Mouse (Mus musculus): Measurements from ENCODE around the gene Igdcc4. TPM values are rescaled to one million over a fixed set of nuclear protein-coding genes. Genes with fewer than 3 reads are reported as not detected.

The Igdcc4 gene
- total and polyA plus RNA-seq, 3 experiments, result 7.3 to 12.4 (median 10.2) TPM

- TF ChIP-seq EP300 (IDR thresholded peaks at IDR 0.05; ENCODE audit: insufficient read depth, low read depth, low read length), result no peak
- peak; percentile 44 for TF ChIP-seq CTCF (IDR thresholded peaks at IDR 0.05)
- no peak for TF ChIP-seq POLR2A (IDR thresholded peaks at IDR 0.05; ENCODE audit: insufficient read depth, low read depth, low read length)
- H3K27ac ChIP-seq, result no peak overlapping the region
- intact Hi-C loops (cut with DNase I), result loop anchor here (10.0 kb wide), 1 partner anchor 143 kb away; no protein-coding TSS in a partner anchor
- no peaks in the 10 kb centered on the region for H3K79me2 ChIP-seq (replicated peaks; ENCODE audit: control insufficient read depth, insufficient read depth, low read length)
- H3K4me3 ChIP-seq, result no peak overlapping the region
- H3K27me3 ChIP-seq (ENCODE audit: control insufficient read depth, insufficient read depth, low read length), result no peaks in the 10 kb centered on the region
- DNase-seq, result peak in 1 of 2 experiments; percentile 26
- WGBS, result 28% methylated on average over 25 of the region's 25 CpGs
- H3K36me3 ChIP-seq (ENCODE audit: control insufficient read depth, insufficient read depth, low read length), result no peaks in the 10 kb centered on the region
- H3K9ac ChIP-seq (ENCODE audit: low read depth, low read length), result no peak overlapping the region
- H3K4me1 ChIP-seq (ENCODE audit: control insufficient read depth, insufficient read depth, low read length), result no peaks in the 10 kb centered on the region
Measured at GRCm38 (mm10) chr9:65128123-65128815, 27.0 kb downstream of the Igdcc4 start.

DNA sequence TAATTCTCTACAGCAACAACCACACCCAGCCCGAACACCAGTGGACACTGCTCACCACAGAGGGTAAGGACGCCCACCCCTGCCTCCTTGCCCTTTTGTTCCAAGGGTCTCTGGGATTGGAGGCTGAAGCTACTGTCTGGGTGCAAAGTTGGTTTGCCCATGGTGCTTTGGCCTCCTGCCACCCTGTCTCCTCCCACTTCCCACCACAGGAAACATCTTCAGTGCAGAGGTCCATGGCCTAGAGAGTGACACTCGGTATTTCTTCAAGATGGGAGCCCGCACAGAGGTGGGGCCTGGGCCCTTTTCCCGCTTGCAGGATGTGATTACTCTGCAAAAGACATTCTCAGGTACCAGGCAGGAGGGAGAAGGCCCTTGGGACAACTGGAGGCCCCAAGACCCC lies 30.4 kb downstream of the Igdcc4 start:
- intact Hi-C loops (cut with DNase I), result loop anchor here (2.0 kb wide), 2 partner anchors 33 to 151 kb away; no protein-coding TSS in a partner anchor
- H3K27ac ChIP-seq, result no peak overlapping the region
- H3K27me3 ChIP-seq (ENCODE audit: control insufficient read depth, insufficient read depth, low read length), result no peaks in the 10 kb centered on the region
- no peak overlapping the region for H3K9ac ChIP-seq (ENCODE audit: low read depth, low read length)
- WGBS, result 68% methylated on average over 5 of the region's 5 CpGs
- H3K79me2 ChIP-seq (replicated peaks; ENCODE audit: control insufficient read depth, insufficient read depth, low read length), result no peaks in the 10 kb centered on the region
- no peaks in the 10 kb centered on the region for H3K36me3 ChIP-seq (ENCODE audit: control insufficient read depth, insufficient read depth, low read length)
- no peak overlapping the region for H3K4me3 ChIP-seq
- no peaks in the 10 kb centered on the region for H3K4me1 ChIP-seq (ENCODE audit: control insufficient read depth, insufficient read depth, low read length)
- DNase-seq, result no peak
- TF ChIP-seq EP300 (IDR thresholded peaks at IDR 0.05; ENCODE audit: insufficient read depth, low read depth, low read length), result no peak
- no peak for TF ChIP-seq CTCF (IDR thresholded peaks at IDR 0.05)

GRCm38 (mm10) chr9:65133739-65134138 lies 32.5 kb downstream of the Igdcc4 start:
- intact Hi-C loops (cut with DNase I), result loop anchor here (1.0 to 2.0 kb wide), 3 partner anchors 31 to 149 kb away; no protein-coding TSS in a partner anchor
- DNase-seq, result peak; percentile 60 to 79
- no peaks in the 10 kb centered on the region for H3K79me2 ChIP-seq (replicated peaks; ENCODE audit: control insufficient read depth, insufficient read depth, low read length)
- 3% methylated on average over 10 of the region's 10 CpGs for WGBS
- no peak overlapping the region for H3K4me3 ChIP-seq
- no peak overlapping the region for H3K9ac ChIP-seq (ENCODE audit: low read depth, low read length)
- H3K4me1 ChIP-seq (ENCODE audit: control insufficient read depth, insufficient read depth, low read length), result no peaks in the 10 kb centered on the region
- no peaks in the 10 kb centered on the region for H3K36me3 ChIP-seq (ENCODE audit: control insufficient read depth, insufficient read depth, low read length)
- no peaks in the 10 kb centered on the region for H3K27me3 ChIP-seq (ENCODE audit: control insufficient read depth, insufficient read depth, low read length)
- H3K27ac ChIP-seq, result no peak overlapping the region
- TF ChIP-seq CTCF (IDR thresholded peaks at IDR 0.05) (peak; percentile 73), POLR2A (IDR thresholded peaks at IDR 0.05; ENCODE audit: insufficient read depth, low read depth, low read length) (no peak), EP300 (IDR thresholded peaks at IDR 0.05; ENCODE audit: insufficient read depth, low read depth, low read length) (0 out of 2 replicates have a peak, but pooled peaks have one; percentile 24)

- 83% methylated on average over 4 of the region's 4 CpGs for WGBS
- intact Hi-C loops (cut with DNase I), result no loop called here
- Histone ChIP-seq H3K4me3 (no peak overlapping the region), H3K79me2 (replicated peaks; ENCODE audit: control insufficient read depth, insufficient read depth, low read length) (no peaks in the 10 kb centered on the region), H3K36me3 (ENCODE audit: control insufficient read depth, insufficient read depth, low read length) (no peaks in the 10 kb centered on the region), H3K27me3 (ENCODE audit: control insufficient read depth, insufficient read depth, low read length) (no peaks in the 10 kb centered on the region), H3K4me1 (ENCODE audit: control insufficient read depth, insufficient read depth, low read length) (no peaks in the 10 kb centered on the region), H3K27ac (no peak overlapping the region), H3K9ac (ENCODE audit: low read depth, low read length) (no peak overlapping the region)
- no peak for TF ChIP-seq CTCF (IDR thresholded peaks at IDR 0.05)
- no peak for TF ChIP-seq EP300 (IDR thresholded peaks at IDR 0.05; ENCODE audit: insufficient read depth, low read depth, low read length)
- no peak for TF ChIP-seq POLR2A (IDR thresholded peaks at IDR 0.05; ENCODE audit: insufficient read depth, low read depth, low read length)
- no peak for DNase-seq
Measured at GRCm38 (mm10) chr9:65135126-65135525, 33.8 kb downstream of the Igdcc4 start.

GRCm38 (mm10) chr9:65140491-65140890 lies 39.2 kb downstream of the Igdcc4 start:
- H3K27ac ChIP-seq, result no peak overlapping the region
- peak overlapping the region; percentile 62 for H3K4me3 ChIP-seq
- DNase-seq, result no peak
- 0 out of 2 replicates have a peak, but pooled peaks cover 2% of the 10 kb centered on the region for H3K4me1 ChIP-seq (ENCODE audit: control insufficient read depth, insufficient read depth, low read length)
- no peaks in the 10 kb centered on the region for H3K36me3 ChIP-seq (ENCODE audit: control insufficient read depth, insufficient read depth, low read length)
- intact Hi-C loops (cut with DNase I), result no loop called here
- H3K27me3 ChIP-seq (ENCODE audit: control insufficient read depth, insufficient read depth, low read length), result no peaks in the 10 kb centered on the region; the same call in 1 of the 2 replicates
- H3K79me2 ChIP-seq (replicated peaks; ENCODE audit: control insufficient read depth, insufficient read depth, low read length), result no peaks in the 10 kb centered on the region
- 8% methylated on average over 8 of the region's 8 CpGs for WGBS
- TF ChIP-seq CTCF (IDR thresholded peaks at IDR 0.05) (no peak), POLR2A (IDR thresholded peaks at IDR 0.05; ENCODE audit: insufficient read depth, low read depth, low read length) (no peak), EP300 (IDR thresholded peaks at IDR 0.05; ENCODE audit: insufficient read depth, low read depth, low read length) (no peak)
- no peak overlapping the region for H3K9ac ChIP-seq (ENCODE audit: low read depth, low read length)

DNA sequence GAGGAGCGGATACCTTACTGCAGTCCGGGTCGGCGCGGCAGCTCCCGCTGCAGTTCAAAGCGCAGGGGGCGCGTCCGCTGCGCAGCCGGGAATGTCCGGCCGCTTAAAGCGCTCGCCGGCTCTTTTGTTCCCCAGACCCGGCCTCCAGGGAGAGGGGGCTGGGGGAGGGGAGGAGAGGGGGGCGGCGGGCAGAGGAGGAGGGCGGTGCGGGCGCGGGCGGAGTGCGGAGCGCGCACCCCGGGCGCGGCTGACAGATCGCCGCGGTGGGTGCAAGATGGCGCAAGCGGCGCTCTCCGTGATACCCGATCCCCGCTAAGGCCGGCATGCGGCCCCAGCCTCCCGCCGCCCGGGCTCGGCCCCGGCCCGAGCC lies 39.6 kb downstream of the Igdcc4 start, which contains the start of gene Igdcc3:
TSS of gene Igdcc3 (plus strand) at position 254 of the 370 bp plus-strand sequence.
- peak within 1 kb of the TSS; percentile 62 for H3K4me3 ChIP-seq
- peak; percentile 48 to 57 for DNase-seq
- no peaks in the 10 kb centered on the region for H3K79me2 ChIP-seq (replicated peaks; ENCODE audit: control insufficient read depth, insufficient read depth, low read length)
- H3K27ac ChIP-seq, result no peak within 1 kb of the TSS
- 0 out of 2 replicates have a peak, but pooled peaks cover 2% of the 10 kb centered on the region for H3K4me1 ChIP-seq (ENCODE audit: control insufficient read depth, insufficient read depth, low read length)
- H3K36me3 ChIP-seq (ENCODE audit: control insufficient read depth, insufficient read depth, low read length), result no peaks in the 10 kb centered on the region
- TF ChIP-seq POLR2A (IDR thresholded peaks at IDR 0.05; ENCODE audit: insufficient read depth, low read depth, low read length) (no peak), EP300 (IDR thresholded peaks at IDR 0.05; ENCODE audit: insufficient read depth, low read depth, low read length) (no peak), CTCF (IDR thresholded peaks at IDR 0.05) (no peak)
- intact Hi-C loops (cut with DNase I), result no loop called here
- WGBS, result under 1% methylated on average over 45 of the region's 48 CpGs
- H3K27me3 ChIP-seq (ENCODE audit: control insufficient read depth, insufficient read depth, low read length), result no peaks in the 10 kb centered on the region; the same call in 1 of the 2 replicates
- peak within 1 kb of the TSS; percentile 62 for H3K9ac ChIP-seq (ENCODE audit: low read depth, low read length)
